Mouse (Mus musculus) left cerebral cortex, postnatal 14 days (tissue): Measurements from ENCODE around the gene Ints4. TPM values are rescaled to one million over a fixed set of nuclear protein-coding genes. Genes with fewer than 3 reads are reported as not detected.

Experiments used
- DNase-seq, 2 experiments: peaks; one replicate each; pipeline ENCODE4 v3.0.0; 2021 to 2022; ENCODE audit warnings: low spot score in 2 of 2, mixed read lengths in 1 of 2
- intact Hi-C: fragments of 180-260 bp; cut with DNase I; formaldehyde crosslinking; loops from one replicate; pipeline ENCODE4 v1.15.1; 2025
- total RNA-seq, 2 experiments: library from RNA; stranded (reverse); gene quantifications; 2 replicates each; pipeline ENCODE4 v1.2.3; 2021

Ints4 gene
- total RNA-seq, 2 experiments from 2014 or later, result 27.2 to 27.3 TPM

GRCm38 (mm10) chr7:97514786-97515185 lies 34.0 kb downstream of the Ints4 start:
- intact Hi-C loops, result no loop called here
- DNase-seq, result no peak

GRCm38 (mm10) chr7:97519935-97520334 lies 39.2 kb downstream of the Ints4 start:
- intact Hi-C loops, result no loop called here
- peak; percentile 7 to 10 for DNase-seq

GRCm38 (mm10) chr7:97535531-97535930 lies 54.8 kb downstream of the Ints4 start:
- DNase-seq, result no peak
- intact Hi-C loops, result no loop called here

DNA sequence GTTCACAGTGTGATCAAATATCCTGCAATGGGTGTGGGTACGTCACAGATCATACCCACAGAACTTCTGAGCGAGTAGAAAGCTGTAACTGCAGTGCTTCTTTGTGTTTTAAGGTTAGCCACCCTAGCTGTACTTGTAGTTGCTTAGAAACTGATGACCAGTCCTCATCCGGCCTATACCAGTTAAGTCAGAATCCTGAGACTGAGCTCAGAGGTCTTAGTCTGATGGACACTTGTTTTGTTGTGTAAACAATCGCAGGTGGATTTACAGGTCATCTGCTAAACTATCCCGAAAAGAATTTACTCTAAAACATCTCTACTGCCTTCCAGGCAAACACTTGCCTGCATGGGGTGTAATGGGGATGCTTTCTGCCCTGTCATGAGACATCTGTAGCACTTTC lies 55.8 kb downstream of the Ints4 start:
- no peak for DNase-seq
- intact Hi-C loops, result no loop called here

GRCm38 (mm10) chr7:97546462-97546861 lies 65.7 kb downstream of the Ints4 start:
- intact Hi-C loops, result no loop called here

DNA sequence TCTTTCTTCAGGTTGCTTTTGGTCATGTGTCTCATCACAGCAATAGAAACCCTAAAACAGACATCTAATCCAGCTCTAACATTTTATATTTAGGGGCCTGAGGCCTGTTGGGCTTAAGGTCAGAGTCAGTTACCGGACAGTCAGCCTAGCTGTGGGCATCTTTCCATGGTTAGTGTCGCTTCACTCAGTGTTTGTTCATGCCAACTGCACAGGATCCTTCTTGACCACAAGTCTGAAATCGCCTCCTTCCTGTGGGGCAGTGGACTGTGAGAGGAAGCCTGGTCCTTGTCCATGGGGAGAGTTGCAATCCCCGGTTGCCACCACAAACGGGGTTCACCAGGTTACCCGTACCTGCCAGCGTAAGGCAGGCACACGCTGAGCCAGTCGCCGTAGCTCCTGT lies 68.5 kb downstream of the Ints4 start:
- intact Hi-C loops, result no loop called here
- DNase-seq, result no peak

More at GRCm38 (mm10) chr7:97546462-97546861, 65.7 kb downstream of the Ints4 start:
- DNase-seq, result no peak

GRCm38 (mm10) chr7:97550673-97551072 lies 69.9 kb downstream of the Ints4 start:
- no peak for DNase-seq
- intact Hi-C loops, result no loop called here

DNA sequence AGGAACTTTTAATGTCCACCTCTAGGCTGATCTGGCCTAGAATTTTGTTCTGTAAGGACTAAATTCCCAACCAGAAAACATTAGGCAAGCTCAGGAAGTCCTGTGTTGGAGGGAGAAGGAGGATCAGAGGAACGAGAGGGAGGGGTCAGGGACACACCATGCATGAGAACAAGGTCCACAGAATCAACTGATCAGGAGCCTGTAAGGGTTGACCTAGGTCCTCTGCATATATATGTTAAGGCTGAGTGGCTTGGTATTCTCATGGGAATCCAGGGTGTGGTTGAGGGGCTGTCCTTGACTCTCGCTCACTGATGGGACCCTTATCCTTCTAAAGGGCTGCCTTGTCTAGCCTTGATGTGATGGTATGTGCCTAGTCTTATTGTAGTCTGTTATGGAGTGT lies 82.8 kb downstream of the Ints4 start:
- intact Hi-C loops, result no loop called here

GRCm38 (mm10) chr7:97569372-97569771 lies 88.6 kb downstream of the Ints4 start:
- no peak for DNase-seq

More for the DNA sequence above, 82.8 kb downstream of the Ints4 start:
- no peak for DNase-seq

DNA sequence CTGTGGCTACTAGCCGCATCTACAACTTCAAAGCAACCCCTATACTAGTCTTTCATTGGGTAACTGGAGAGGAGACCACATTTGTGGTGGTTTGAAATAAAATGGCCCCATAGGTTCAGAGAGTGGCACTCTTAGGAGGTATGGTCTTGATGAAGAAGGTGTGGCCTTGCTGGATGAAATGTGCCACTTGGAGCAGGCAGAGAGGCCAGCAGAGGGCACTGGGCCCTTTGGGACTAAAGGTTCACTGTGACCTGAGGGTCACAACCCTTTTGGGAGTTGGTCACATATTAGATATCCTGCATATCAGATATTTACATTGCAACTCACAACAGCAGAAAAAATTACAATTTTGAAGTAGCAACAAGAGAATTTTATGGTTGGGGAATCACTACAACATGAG lies 89.6 kb downstream of the Ints4 start:
- intact Hi-C loops, result no loop called here
- DNase-seq, result no peak

More at GRCm38 (mm10) chr7:97569372-97569771, 88.6 kb downstream of the Ints4 start:
- intact Hi-C loops, result no loop called here

DNA sequence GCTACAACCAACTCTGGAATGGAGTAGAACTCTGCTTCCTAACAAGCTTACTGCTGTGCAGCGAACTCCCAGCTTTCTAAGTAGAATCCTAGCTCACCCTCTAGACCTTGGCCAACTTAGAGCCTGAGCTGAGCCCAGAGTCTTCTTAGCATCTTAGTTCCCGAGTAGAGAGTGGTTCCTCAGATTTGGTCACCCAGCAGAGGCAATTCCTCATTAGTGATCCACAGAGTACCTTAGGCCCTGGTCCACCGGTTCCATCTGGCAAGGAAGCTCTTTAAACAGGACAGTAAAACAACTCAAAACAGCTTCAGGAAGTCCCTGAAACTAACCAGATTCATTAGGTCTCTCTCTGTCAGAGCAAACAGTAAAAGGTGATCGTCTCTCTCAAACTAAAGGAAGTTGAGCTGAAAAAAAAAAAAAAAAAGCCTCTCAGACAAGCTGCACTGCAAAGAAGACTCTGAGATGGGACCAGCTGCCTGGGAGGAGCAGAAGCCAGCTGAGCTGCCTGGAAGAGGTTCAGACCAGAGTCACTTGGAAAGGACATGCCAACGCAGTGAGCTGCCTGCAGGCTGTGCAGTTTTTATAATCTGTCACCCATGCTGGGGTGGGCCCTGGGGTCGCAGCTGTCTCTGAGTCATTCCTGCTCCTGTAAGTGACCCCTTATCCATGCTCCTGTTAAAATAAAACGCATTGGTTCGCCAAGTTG lies 97.8 kb downstream of the Ints4 start:
- peak; percentile 22 to 47 for DNase-seq
- intact Hi-C loops, result loop anchor here (2.0 to 5.0 kb wide), 3 partner anchors 98 to 151 kb away; partner anchors contain the start of gene Ints4

GRCm38 (mm10) chr7:97579067-97579975 lies 98.6 kb downstream of the Ints4 start, which contains the start of the genes Aamdc and Rsf1:
Gene Aamdc (minus strand): TSS chr7:97579497.
Gene Rsf1 (plus strand): TSS chr7:97579889.
- intact Hi-C loops, result loop anchor here (2.0 to 5.0 kb wide), 3 partner anchors 99 to 152 kb away; partner anchors contain the start of gene Ints4
- DNase-seq, result peak; percentile 93 to 96

DNA sequence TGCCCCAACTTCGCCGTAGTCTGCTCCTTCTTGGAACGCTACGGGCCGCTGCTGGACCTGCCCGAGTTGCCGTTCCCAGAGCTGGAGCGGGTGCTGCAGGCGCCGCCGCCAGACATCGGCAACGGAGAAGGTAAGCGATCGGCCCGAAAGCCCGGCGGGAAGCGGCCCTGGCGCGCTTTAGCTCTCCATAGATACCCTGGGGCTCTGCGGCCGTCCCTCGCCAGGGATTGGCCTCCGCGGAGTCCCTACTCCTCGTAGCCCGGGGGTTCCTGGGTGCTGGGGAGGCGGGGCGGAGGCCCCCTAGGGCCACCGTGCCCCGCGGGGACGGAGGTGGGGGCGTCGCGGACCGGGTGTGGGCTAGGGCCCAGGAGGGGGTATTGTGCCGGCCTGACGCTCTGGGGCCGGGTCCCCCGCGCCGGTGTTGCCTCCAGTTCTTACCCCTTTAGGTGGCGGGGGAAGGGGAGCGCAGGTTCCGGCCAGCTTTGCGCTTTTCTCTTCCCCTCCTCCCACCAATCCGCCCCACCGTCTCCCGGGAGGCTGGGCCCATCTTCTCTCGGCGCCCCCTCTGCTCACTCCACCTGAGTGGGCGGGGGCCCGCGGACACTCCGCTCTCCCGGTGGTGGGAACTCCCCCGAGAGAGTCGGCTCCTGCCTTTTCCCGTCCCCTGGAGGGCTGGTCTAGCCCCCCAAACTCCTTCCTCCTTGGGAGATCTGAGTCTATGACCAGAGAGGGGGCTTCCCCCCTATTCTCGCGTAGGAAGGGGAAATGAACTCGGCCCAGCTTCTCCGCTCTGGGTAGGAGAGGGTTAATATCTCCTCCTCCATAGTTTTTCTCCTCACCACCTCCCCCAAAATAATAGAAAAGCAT lies 99.5 kb downstream of the Ints4 start:
- DNase-seq, result peak; percentile 44 to 45
- intact Hi-C loops, result loop anchor here (2.0 to 10.0 kb wide), 4 partner anchors 65 to 153 kb away; partner anchors contain the start of gene Ints4

- intact Hi-C loops, result loop anchor here (10.0 kb wide), 1 partner anchor 64 kb away; no protein-coding TSS in a partner anchor
- DNase-seq, result peak; percentile 83 to 85
These were observed 100.1 kb downstream of the Ints4 start for GRCm38 (mm10) chr7:97580843-97581214.

DNA sequence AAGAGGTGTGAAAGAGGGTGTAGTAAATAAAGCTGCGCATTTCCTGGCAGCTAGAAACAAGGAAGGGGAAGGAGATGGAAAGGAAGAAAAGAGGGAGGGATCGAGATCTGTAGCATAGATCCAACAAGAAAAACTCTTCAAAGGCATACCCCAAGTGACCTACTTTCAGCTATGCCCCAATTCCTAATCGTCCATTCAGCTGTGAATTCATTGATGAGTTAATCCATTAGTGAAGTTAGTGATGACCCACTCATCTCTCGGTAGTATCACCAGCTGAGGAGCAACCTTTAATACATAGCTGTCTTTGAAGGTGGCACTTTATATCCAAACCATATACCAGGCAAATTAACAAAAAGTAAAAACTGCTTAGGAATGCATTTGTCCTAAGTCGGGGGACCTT lies 107.8 kb downstream of the Ints4 start:
- DNase-seq, result no peak
- intact Hi-C loops, result loop anchor here (10.0 kb wide), 1 partner anchor 56 kb away; no protein-coding TSS in a partner anchor

- no peak for DNase-seq
- intact Hi-C loops, result no loop called here
These were observed 109.7 kb downstream of the Ints4 start for GRCm38 (mm10) chr7:97590488-97590887.
